ENCODE assay signal across 11 mouse cellular contexts in genomic region chr12:79945899-79946298, GRCm38 (mm10).
DNase-seq lines count a peak whose midpoint lies in the region; ATAC-seq lines count a peak whose summit lies in the region.
"Had no signal": no experiment of that assay in that cellular context is flagged by ENCODE, and none has a peak within 500 bp of the region (broad histone marks: within the 10 kb centered on the region; RNA-seq: fewer than 3 reads in every experiment).

No protein-coding gene starts in this region.

- H3K4me3 ChIP-seq in heart, embryonic 13.5 days, result no peak overlapping the region
- H3K4me3 ChIP-seq in lung, embryonic 16.5 days (ENCODE audit: low read length), result no peak overlapping the region
- no peak overlapping the region for H3K4me3 ChIP-seq in embryonic facial prominence, embryonic 14.5 days (ENCODE audit: low read depth, low read length)
- H3K4me3 ChIP-seq in neural tube, embryonic 15.5 days (replicated peaks), result no peak overlapping the region
- H3K4me3 ChIP-seq: forebrain, embryonic 13.5 days had no signal

- intact Hi-C loops in heart, postnatal 25 days (cut with DNase I), result loop anchor here (2.0 kb wide), 1 partner anchor 15 kb away; no protein-coding TSS in a partner anchor

- no peaks in the 10 kb centered on the region for H3K36me3 ChIP-seq in heart, embryonic 13.5 days
- H3K36me3 ChIP-seq in lung, embryonic 16.5 days (ENCODE audit: control insufficient read depth, insufficient read depth, low read length), result no peaks in the 10 kb centered on the region
- H3K36me3 ChIP-seq in embryonic facial prominence, embryonic 14.5 days (ENCODE audit: control insufficient read depth, insufficient read depth, low read length), result no peaks in the 10 kb centered on the region
- no peaks in the 10 kb centered on the region for H3K36me3 ChIP-seq in neural tube, embryonic 15.5 days

- no peak for DNase-seq in heart, postnatal 25 days (ENCODE audit: low spot score)
- DNase-seq in lung, postnatal 14 days, result no peak
- no peak for DNase-seq in embryonic facial prominence, embryonic 14.5 days (ENCODE audit: low spot score)
- no peak for DNase-seq in retina, embryonic 14.5 days (ENCODE audit: low spot score)
- DNase-seq: adrenal gland, adult 8-10 months; kidney, postnatal 25 days had no signal

- no peaks in the 10 kb centered on the region for H3K27me3 ChIP-seq in heart, embryonic 13.5 days (replicated peaks)
- no peaks in the 10 kb centered on the region for H3K27me3 ChIP-seq in lung, embryonic 16.5 days (ENCODE audit: control insufficient read depth, insufficient read depth, low read depth, low read length)
- H3K27me3 ChIP-seq in embryonic facial prominence, embryonic 14.5 days (replicated peaks; ENCODE audit: control insufficient read depth, insufficient read depth, low read length), result no peaks in the 10 kb centered on the region
- no peaks in the 10 kb centered on the region for H3K27me3 ChIP-seq in neural tube, embryonic 15.5 days (replicated peaks)
- H3K27me3 ChIP-seq: forebrain, embryonic 13.5 days had no signal

- no peak overlapping the region for H3K4me2 ChIP-seq in heart, embryonic 13.5 days
- H3K4me2 ChIP-seq in lung, embryonic 16.5 days (ENCODE audit: low read depth, low read length), result no peak overlapping the region
- H3K4me2 ChIP-seq in embryonic facial prominence, embryonic 14.5 days (ENCODE audit: low read depth, low read length), result no peak overlapping the region
- no peak overlapping the region for H3K4me2 ChIP-seq in neural tube, embryonic 15.5 days
- H3K4me2 ChIP-seq: forebrain, embryonic 13.5 days had no signal

- WGBS in heart, embryonic 13.5 days, result 85% methylated on average over 4 of the region's 4 CpGs
- 82% methylated on average over 4 of the region's 4 CpGs for WGBS in lung, embryonic 16.5 days
- WGBS in embryonic facial prominence, embryonic 14.5 days, result 89% methylated on average over 4 of the region's 4 CpGs
- 93% methylated on average over 4 of the region's 4 CpGs for WGBS in neural tube, embryonic 15.5 days

- peaks cover 59% of the 10 kb centered on the region for H3K4me1 ChIP-seq in heart, embryonic 13.5 days
- H3K4me1 ChIP-seq in lung, embryonic 16.5 days (replicated peaks; ENCODE audit: control insufficient read depth, insufficient read depth, low read length), result peaks cover 50% of the 10 kb centered on the region
- peaks cover 46% of the 10 kb centered on the region for H3K4me1 ChIP-seq in embryonic facial prominence, embryonic 14.5 days (ENCODE audit: control insufficient read depth, insufficient read depth, low read length)
- H3K4me1 ChIP-seq in neural tube, embryonic 15.5 days, result peaks cover 19% of the 10 kb centered on the region; the same call in 1 of the 2 replicates

- no peaks in the 10 kb centered on the region for H3K9me3 ChIP-seq in heart, embryonic 13.5 days
- no peaks in the 10 kb centered on the region for H3K9me3 ChIP-seq in lung, embryonic 16.5 days (ENCODE audit: control insufficient read depth, low read length)
- H3K9me3 ChIP-seq in embryonic facial prominence, embryonic 14.5 days (ENCODE audit: control insufficient read depth, low read length), result no peaks in the 10 kb centered on the region
- H3K9me3 ChIP-seq in neural tube, embryonic 15.5 days (replicated peaks), result no peaks in the 10 kb centered on the region
- H3K9me3 ChIP-seq: forebrain, embryonic 13.5 days had no signal

- no peak overlapping the region for H3K9ac ChIP-seq in heart, embryonic 13.5 days
- peak overlapping the region; percentile 30; the same call in 1 of the 2 replicates for H3K9ac ChIP-seq in lung, embryonic 16.5 days (ENCODE audit: low read length)
- H3K9ac ChIP-seq in embryonic facial prominence, embryonic 14.5 days (ENCODE audit: low read depth, low read length), result no peak overlapping the region
- no peak overlapping the region for H3K9ac ChIP-seq in neural tube, embryonic 15.5 days (replicated peaks)
- H3K9ac ChIP-seq: forebrain, embryonic 13.5 days had no signal

- ATAC-seq in heart, embryonic 13.5 days (ENCODE audit: extremely low read depth, insufficient number of reproducible peaks, low FRiP score, low TSS enrichment), result no peak
- ATAC-seq in lung, embryonic 16.5 days (ENCODE audit: low read depth), result no peak
- no peak for ATAC-seq in embryonic facial prominence, embryonic 14.5 days (ENCODE audit: low read depth)
- ATAC-seq in neural tube, embryonic 15.5 days (ENCODE audit: low FRiP score), result no peak
- no peak for ATAC-seq in inflammation-experienced regulatory T-cells, adult 6 months
- ATAC-seq: forebrain, embryonic 13.5 days had no signal

- H3K27ac ChIP-seq in heart, embryonic 13.5 days (replicated peaks), result peak overlapping the region; percentile 85
- peak overlapping the region; percentile 94 for H3K27ac ChIP-seq in lung, embryonic 16.5 days (ENCODE audit: low read length)
- peak overlapping the region; percentile 59; the same call in 1 of the 2 replicates for H3K27ac ChIP-seq in embryonic facial prominence, embryonic 14.5 days (replicated peaks; ENCODE audit: low read depth, low read length)
- 0 out of 2 replicates have a peak overlapping the region, but pooled peaks have one; percentile 63 for H3K27ac ChIP-seq in neural tube, embryonic 15.5 days (replicated peaks)
- H3K27ac ChIP-seq: forebrain, embryonic 13.5 days had no signal
